Mouse (Mus musculus): ENCODE measurements at regions not wholly inside any gene's neighbourhood (a gene's known extent, or its start where the extent isn't known, plus 50 kb on each side); places are given as distances from the start of the nearest gene placed in this dataset.

- TF ChIP-seq POLR2A (IDR thresholded peaks at IDR 0.05; ENCODE audit: borderline replicate concordance, insufficient read depth, low read length) (no peak), CTCF (IDR thresholded peaks at IDR 0.05; ENCODE audit: borderline replicate concordance, insufficient read depth, low read depth, low read length) (no peak)
Measured at GRCm38 (mm10) chr17:4387616-4388015, 606.5 kb upstream of the Arid1b start.

Data from cerebellum, adult 2 months (tissue).